Mouse (Mus musculus) lung, adult 2 months (tissue): ENCODE data around the gene Hopx. TPM values are rescaled to one million over a fixed set of nuclear protein-coding genes. Genes with fewer than 3 reads are reported as not detected.
A peak's percentile ranks its signal among the peaks of the same experiment; 100 is the strongest.

ENCODE experiments used
- DNase-seq: peaks from one replicate; pipeline ENCODE4 v3.0.0; 2022
- H3K4me1 ChIP-seq: fragments of 200-500 bp; 2 replicates; pipeline ENCODE4 v1.6.1; 2011; ENCODE audit warnings: low read length; ENCODE audit not compliant: control insufficient read depth, insufficient read depth
- H3K4me3 ChIP-seq: fragments of 200-500 bp; replicated peaks from 2 replicates; pipeline ENCODE3; 2011; ENCODE audit warnings: low read depth, mild to moderate bottlenecking, control low read depth, low read length; ENCODE audit errors: extremely low read depth
- CTCF ChIP-seq: fragments of 200-500 bp; IDR thresholded peaks from 2 replicates; pipeline ENCODE4 v1.5.1; 2011; ENCODE audit warnings: mild to moderate bottlenecking, low read length, control low read depth; ENCODE audit not compliant: insufficient read depth
- POLR2A ChIP-seq: fragments of 200-500 bp; IDR thresholded peaks from 2 replicates; pipeline ENCODE4 v1.6.1; 2011; ENCODE audit warnings: low read depth, mild to moderate bottlenecking, control low read depth, low read length, borderline replicate concordance; ENCODE audit errors: extremely low read depth
- WGBS: fragments of 180-500 bp; shearing (Covaris S2); methylation state at CpG from one replicate; pipeline ENCODE4 v1.1.7; 2018; 5-methylcytosine and 5-hydroxymethylcytosine counted together
- polyA plus RNA-seq: library from polyadenylated mRNA; depleted of rRNA; stranded (reverse); fragments of >200 nt; gene quantifications from 2 replicates; pipeline ENCODE4 v1.2.3, GENCODE M21; 2012

Hopx gene
- polyA plus RNA-seq, 1 experiment, result 592 TPM

GRCm38 (mm10) chr5:77124165-77124564, 9.2 kb upstream of the Hopx start:
- Histone ChIP-seq H3K4me1 (peaks cover 8% of the 10 kb centered on the region), H3K4me3 (no peak overlapping the region)
- TF ChIP-seq CTCF (no peak), POLR2A (no peak)
- WGBS, result 38% methylated on average over 4 of the region's 4 CpGs
- DNase-seq, result no peak

- WGBS, result 60% methylated on average over 9 of the region's 9 CpGs
- DNase-seq, result no peak
- TF ChIP-seq POLR2A (no peak), CTCF (no peak)
- Histone ChIP-seq H3K4me3 (no peak overlapping the region), H3K4me1 (peaks cover 8% of the 10 kb centered on the region)
Measured at GRCm38 (mm10) chr5:77123597-77123996, 8.7 kb upstream of the Hopx start.

- no peak for TF ChIP-seq POLR2A
- 49% methylated on average over 20 of the region's 20 CpGs for WGBS
- Histone ChIP-seq H3K4me1 (peaks cover 8% of the 10 kb centered on the region), H3K4me3 (no peak overlapping the region)
- DNase-seq, result no peak
Measured at GRCm38 (mm10) chr5:77122254-77123192, 7.6 kb upstream of the Hopx start.

GRCm38 (mm10) chr5:77120701-77121100, 5.8 kb upstream of the Hopx start:
- no peak overlapping the region for H3K4me3 ChIP-seq
- H3K4me1 ChIP-seq, result peaks cover 8% of the 10 kb centered on the region
- 87% methylated on average over 7 of the region's 7 CpGs for WGBS
- TF ChIP-seq CTCF (no peak), POLR2A (no peak)
- no peak for DNase-seq

- Histone ChIP-seq H3K4me3 (no peak overlapping the region), H3K4me1 (peaks cover 16% of the 10 kb centered on the region)
- 78% methylated on average over 19 of the region's 19 CpGs for WGBS
- no peak for DNase-seq
- TF ChIP-seq POLR2A (no peak), CTCF (no peak)
Measured at GRCm38 (mm10) chr5:77119475-77120422, 4.8 kb upstream of the Hopx start.

- DNase-seq, result no peak
- 71% methylated on average over 9 of the region's 9 CpGs for WGBS
- no peak for TF ChIP-seq POLR2A
- TF ChIP-seq CTCF, result no peak
- no peak overlapping the region for H3K4me3 ChIP-seq
- H3K4me1 ChIP-seq, result peaks cover 17% of the 10 kb centered on the region
Measured at GRCm38 (mm10) chr5:77115732-77116131, 811 bp upstream of the Hopx start.

GRCm38 (mm10) chr5:77113773-77114172, 1.1 kb downstream of the Hopx start:
- WGBS, result 80% methylated on average over 3 of the region's 3 CpGs
- peak; percentile 42; the same call in 1 of the 2 replicates for TF ChIP-seq POLR2A
- TF ChIP-seq CTCF, result no peak
- DNase-seq, result no peak
- H3K4me1 ChIP-seq, result peaks cover 17% of the 10 kb centered on the region
- peak overlapping the region; percentile 44 for H3K4me3 ChIP-seq

- no peak for TF ChIP-seq POLR2A
- TF ChIP-seq CTCF, result no peak
- H3K4me1 ChIP-seq, result peaks cover 17% of the 10 kb centered on the region
- H3K4me3 ChIP-seq, result peak overlapping the region; percentile 49
- 59% methylated on average over 2 of the region's 2 CpGs for WGBS
- peak; percentile 37 for DNase-seq
Measured at GRCm38 (mm10) chr5:77112066-77112465, 2.9 kb downstream of the Hopx start.

- DNase-seq, result no peak
- Histone ChIP-seq H3K4me1 (peaks cover 10% of the 10 kb centered on the region), H3K4me3 (no peak overlapping the region)
- no peak for TF ChIP-seq CTCF
- no peak for TF ChIP-seq POLR2A
- 35% methylated on average over 2 of the region's 2 CpGs for WGBS
Measured at GRCm38 (mm10) chr5:77109814-77110213, 5.1 kb downstream of the Hopx start.

GRCm38 (mm10) chr5:77108806-77109205, 6.1 kb downstream of the Hopx start:
- Histone ChIP-seq H3K4me1 (peaks cover 8% of the 10 kb centered on the region), H3K4me3 (no peak overlapping the region)
- no peak for TF ChIP-seq POLR2A
- TF ChIP-seq CTCF, result no peak
- 77% methylated on average over 6 of the region's 6 CpGs for WGBS
- DNase-seq, result no peak
